Mouse (Mus musculus) spleen, postnatal 36 days (tissue): ENCODE data around the gene Crygd.

Source experiments
- DNase-seq, 2 experiments: peaks; one replicate each; pipeline ENCODE4 v3.0.0; 2022; ENCODE audit warnings: low spot score in 2 of 2, mixed read lengths in 1 of 2

Gene Crygd

DNA sequence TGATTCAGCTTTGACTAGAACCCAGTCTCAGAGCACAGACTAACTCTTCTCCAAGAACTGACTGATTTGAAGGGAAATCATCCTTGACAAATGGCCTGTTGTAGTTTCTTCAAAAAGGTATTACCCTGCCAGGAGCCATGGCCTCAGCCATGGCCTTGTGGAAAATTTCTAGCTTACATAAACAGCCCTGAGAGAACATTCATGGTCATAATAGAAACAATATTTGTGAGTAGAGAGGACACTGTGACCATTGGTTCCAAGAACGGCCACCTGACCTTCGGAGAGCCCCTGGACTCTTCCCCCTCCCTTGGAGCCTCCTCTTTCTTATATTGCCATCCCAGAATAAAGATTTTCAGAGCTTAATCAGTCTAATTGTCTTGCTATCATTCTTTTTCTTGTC, 19.8 kb downstream of the Crygd start:
- DNase-seq: no peak

GRCm38 (mm10) chr1:65041837-65042236, 21.4 kb downstream of the Crygd start:
- DNase-seq: no peak

DNA sequence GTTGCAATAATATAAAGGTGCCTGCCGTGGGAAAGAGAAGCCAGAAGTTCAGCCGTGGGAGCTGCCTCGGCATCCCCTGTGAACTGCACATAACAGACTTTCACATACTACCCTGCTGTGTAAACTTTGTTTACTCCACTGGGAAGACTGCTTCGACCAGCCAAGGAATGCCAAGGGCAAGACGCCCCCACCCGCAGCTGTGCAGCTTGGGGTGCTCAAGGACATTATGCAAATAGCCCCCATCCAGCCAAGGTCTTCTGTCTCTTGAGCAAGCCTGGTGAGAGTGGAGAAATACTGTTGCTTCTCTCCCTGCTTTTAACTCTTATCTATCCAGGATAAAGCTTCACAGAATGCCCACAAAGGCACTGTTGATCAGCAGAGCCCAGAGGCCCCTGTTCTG, 22.4 kb downstream of the Crygd start:
- DNase-seq: no peak

- no peak for DNase-seq
Observed at GRCm38 (mm10) chr1:65039679-65040078, 23.6 kb downstream of the Crygd start.

DNA sequence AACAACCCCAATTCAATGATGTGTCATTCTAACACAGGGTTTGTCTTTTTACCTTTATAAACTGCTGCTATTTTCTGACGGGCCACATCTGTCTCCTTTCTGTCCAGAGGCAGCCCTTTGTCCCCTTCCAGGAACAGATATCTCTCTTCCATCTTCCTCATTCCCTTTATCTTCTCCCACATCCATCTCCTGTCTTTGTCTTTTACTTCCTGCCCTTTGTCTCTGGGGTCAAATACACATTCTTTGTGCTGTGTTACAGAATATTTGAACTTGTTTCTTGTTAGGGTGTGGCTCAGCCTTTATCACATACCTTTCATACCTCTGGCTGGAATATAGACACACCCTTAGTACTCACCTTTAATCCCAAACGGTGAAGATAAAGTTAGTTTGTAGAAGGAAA, 25.7 kb downstream of the Crygd start:
- DNase-seq: no peak

DNA sequence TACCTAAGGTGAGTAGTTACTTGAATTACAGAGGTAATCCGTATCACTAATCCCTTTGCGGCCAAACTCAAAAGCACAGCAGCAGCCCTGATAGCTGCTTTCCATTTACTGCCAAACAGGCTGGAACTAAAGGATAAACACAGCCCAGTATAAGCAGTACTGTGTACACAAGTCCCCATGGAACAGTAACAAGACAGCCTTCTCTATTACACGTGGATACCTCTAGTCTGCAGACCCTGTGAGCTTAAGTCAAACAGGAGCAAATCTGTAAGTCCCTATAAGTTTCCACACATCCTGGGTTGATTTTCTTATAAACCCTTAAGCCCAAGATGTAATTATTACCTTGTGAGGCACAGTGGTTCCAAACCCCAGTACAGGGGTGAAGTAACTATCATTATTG, 27.7 kb downstream of the Crygd start:
- no peak for DNase-seq

- DNase-seq: no peak
Observed at GRCm38 (mm10) chr1:65032641-65033040, 30.6 kb downstream of the Crygd start, which contains the start of gene Akr1cl. TSS of gene Akr1cl (minus strand) at chr1:65032759.

GRCm38 (mm10) chr1:65028206-65028605, 35.0 kb downstream of the Crygd start:
- DNase-seq: no peak

DNA sequence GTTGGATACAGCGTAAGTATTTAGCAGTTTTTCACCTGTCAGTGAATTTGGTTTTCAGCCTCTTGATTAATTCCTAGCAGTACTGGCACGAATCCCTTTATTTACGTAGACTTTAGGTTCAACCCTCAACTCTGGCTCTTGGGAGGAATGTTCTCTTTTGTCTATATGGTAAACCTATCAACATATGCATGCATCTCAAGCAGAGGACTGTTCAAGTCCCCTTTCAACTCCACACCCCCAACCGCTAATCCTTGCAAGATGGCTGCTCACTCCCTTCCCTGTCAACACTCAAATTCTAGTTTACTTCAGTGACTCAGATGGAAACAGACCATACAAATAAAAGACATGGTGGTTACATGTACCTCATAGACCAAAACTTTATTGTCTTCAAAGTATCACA, 50.5 kb downstream of the Crygd start:
- no peak for DNase-seq
